34 mouse cellular contexts compared by ENCODE assay signal in genomic region chr10:27595675-27596074, GRCm38 (mm10).
"Had no signal": no experiment of that assay in that cellular context is flagged by ENCODE, and none has a peak within 500 bp of the region (broad histone marks: within the 10 kb centered on the region; RNA-seq: fewer than 3 reads in every experiment).

No protein-coding gene starts in this region.

- H3K4me3 ChIP-seq: heart, adult 2 months; heart, embryonic 10.5 days; heart, embryonic 12.5 days; heart, embryonic 13.5 days; heart, embryonic 15.5 days; hindbrain, embryonic 10.5 days; hindbrain, embryonic 12.5 days; hindbrain, embryonic 13.5 days; hindbrain, embryonic 15.5 days; kidney, embryonic 15.5 days; layer of hippocampus, adult 2 months; left cerebral cortex, adult 2 months had no signal

- DNase-seq: heart, adult 2 months; heart, postnatal 10 days; heart, postnatal 14 days; heart, postnatal 36 days; heart, postnatal 4 days; kidney, adult 11 months; kidney, adult 18-20 months; kidney, adult 2 months; kidney, adult 8-10 months; kidney, adult 9 months; kidney, postnatal 10 days; kidney, postnatal 14 days; kidney, postnatal 25 days; kidney, postnatal 36 days; kidney, postnatal 4 days; layer of hippocampus, adult 9-11 months; layer of hippocampus, postnatal 36 days had no signal

- H3K36me3 ChIP-seq: heart, embryonic 10.5 days; heart, embryonic 12.5 days; heart, embryonic 13.5 days; heart, embryonic 15.5 days; hindbrain, embryonic 10.5 days; hindbrain, embryonic 12.5 days; hindbrain, embryonic 13.5 days; hindbrain, embryonic 15.5 days; kidney, embryonic 15.5 days had no signal

- H3K4me1 ChIP-seq: heart, embryonic 10.5 days; heart, embryonic 12.5 days; hindbrain, embryonic 10.5 days; hindbrain, embryonic 12.5 days; hindbrain, embryonic 13.5 days; hindbrain, embryonic 15.5 days had no signal

- H3K9me3 ChIP-seq: heart, embryonic 10.5 days; heart, embryonic 12.5 days; heart, embryonic 13.5 days; heart, embryonic 15.5 days; hindbrain, embryonic 10.5 days; hindbrain, embryonic 12.5 days; hindbrain, embryonic 13.5 days; hindbrain, embryonic 15.5 days; kidney, embryonic 15.5 days had no signal

- ATAC-seq: hindbrain, embryonic 16.5 days; hindbrain, postnatal 0 days; inflammation-experienced regulatory T-cells, adult 6 months had no signal

- H3K27ac ChIP-seq: heart, adult 2 months; heart, embryonic 10.5 days; heart, embryonic 13.5 days; heart, embryonic 15.5 days; hindbrain, embryonic 10.5 days; hindbrain, embryonic 12.5 days; hindbrain, embryonic 13.5 days; hindbrain, embryonic 14.5 days; hindbrain, embryonic 15.5 days; hindbrain, postnatal 0 days; kidney, embryonic 15.5 days; kidney, postnatal 0 days; layer of hippocampus, adult 2 months; left cerebral cortex, adult 2 months had no signal

- H3K4me2 ChIP-seq: heart, embryonic 11.5 days; heart, embryonic 12.5 days; heart, embryonic 13.5 days; heart, embryonic 15.5 days; hindbrain, embryonic 12.5 days; hindbrain, embryonic 13.5 days; hindbrain, embryonic 14.5 days; hindbrain, embryonic 15.5 days; kidney, embryonic 15.5 days had no signal

- H3K27me3 ChIP-seq: heart, embryonic 12.5 days; heart, embryonic 13.5 days; heart, embryonic 15.5 days; hindbrain, embryonic 12.5 days; hindbrain, embryonic 13.5 days; hindbrain, embryonic 15.5 days; kidney, embryonic 15.5 days had no signal

- H3K9ac ChIP-seq: heart, embryonic 12.5 days; heart, embryonic 13.5 days; heart, embryonic 15.5 days; hindbrain, embryonic 12.5 days; hindbrain, embryonic 13.5 days; hindbrain, embryonic 14.5 days; hindbrain, embryonic 15.5 days; kidney, embryonic 15.5 days had no signal
